Mouse (Mus musculus): ENCODE data around the gene Eif2ak3.

DNA sequence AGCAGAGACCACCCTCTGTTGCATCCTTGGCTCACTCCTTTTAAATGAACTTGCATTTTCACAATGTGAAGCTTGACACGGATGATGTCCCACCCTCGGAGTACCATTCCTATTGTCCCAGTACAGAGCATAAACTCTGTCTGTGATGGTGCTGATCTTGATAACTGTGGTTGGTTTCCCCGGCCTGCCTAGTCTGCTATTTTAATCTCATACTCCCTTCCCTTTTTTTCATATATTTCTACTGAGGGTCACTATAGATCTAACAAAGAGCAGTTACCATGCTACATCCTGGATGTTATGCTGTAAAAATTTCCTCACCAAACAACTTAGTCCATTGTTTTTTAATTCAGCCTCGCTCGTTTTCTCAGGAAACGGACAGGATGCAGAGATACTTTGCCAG is 47.4 kb upstream of the Eif2ak3 start:
- TF ChIP-seq HCFC1 (IDR thresholded peaks at IDR 0.05; ENCODE audit: borderline replicate concordance, insufficient read depth, low read length) = no peak
- no peak for TF ChIP-seq MAFK (IDR thresholded peaks at IDR 0.05; ENCODE audit: insufficient read depth, low read depth, low read length)
- TF ChIP-seq ZC3H11A (IDR thresholded peaks at IDR 0.05; ENCODE audit: borderline replicate concordance, low read depth, low read length) = no peak
- TF ChIP-seq CHD2 (IDR thresholded peaks at IDR 0.05; ENCODE audit: low read depth, low read length) = no peak
- TF ChIP-seq ZNF384 (IDR thresholded peaks at IDR 0.05; ENCODE audit: low read depth, low read length) = no peak

Measured in ES-E14 (cell line).